ENCODE assay signal across 31 mouse cellular contexts in the genomic region with DNA sequence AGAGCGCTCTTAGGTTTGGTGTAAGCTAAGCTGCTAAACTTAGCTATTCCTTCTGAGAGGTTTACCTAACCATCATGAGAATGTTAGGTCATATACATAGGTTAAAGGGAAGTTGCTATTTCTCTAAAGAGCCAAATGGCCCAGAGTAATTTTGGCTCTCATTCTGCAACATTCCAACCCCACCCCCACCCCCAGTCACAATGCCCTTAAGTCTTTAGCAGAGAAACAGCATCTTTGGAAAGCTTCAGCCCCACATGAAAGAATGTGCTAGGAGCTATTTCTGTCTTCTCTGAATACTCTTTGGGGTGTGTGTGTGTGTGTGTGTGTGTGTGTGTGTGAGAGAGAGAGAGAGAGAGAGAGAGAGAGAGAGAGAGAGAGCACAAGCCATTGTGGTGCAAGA. TPM values are rescaled to one million over a fixed set of nuclear protein-coding genes. Genes with fewer than 3 reads are reported as not detected.
"Had no signal": no experiment of that assay in that cellular context is flagged by ENCODE, and none has a peak within 500 bp of the region (broad histone marks: within the 10 kb centered on the region; RNA-seq: fewer than 3 reads in every experiment).

No protein-coding gene starts in this region.

- H3K4me2 ChIP-seq: heart, embryonic 12.5 days; heart, embryonic 15.5 days; hindbrain, embryonic 12.5 days; hindbrain, embryonic 14.5 days; intestine, embryonic 15.5 days; kidney, embryonic 15.5 days; limb, embryonic 12.5 days; liver, embryonic 11.5 days; liver, embryonic 13.5 days; liver, embryonic 15.5 days had no signal

- H3K27me3 ChIP-seq: heart, embryonic 12.5 days; heart, embryonic 15.5 days; hindbrain, embryonic 12.5 days; intestine, embryonic 15.5 days; kidney, embryonic 15.5 days; limb, embryonic 12.5 days; liver, embryonic 13.5 days; liver, embryonic 15.5 days had no signal

- H3K4me1 ChIP-seq: hindbrain, embryonic 10.5 days; hindbrain, embryonic 12.5 days; intestine, embryonic 15.5 days; kidney, embryonic 15.5 days; limb, embryonic 10.5 days; limb, embryonic 12.5 days; liver, embryonic 13.5 days; liver, embryonic 15.5 days had no signal

- ATAC-seq: hindbrain, embryonic 16.5 days; inflammation-experienced regulatory T-cells, adult 6 months; intestine, embryonic 15.5 days; intestine, postnatal 0 days had no signal

- H3K27ac ChIP-seq: gastrocnemius, adult 2 months; heart, embryonic 10.5 days; heart, embryonic 15.5 days; hindbrain, embryonic 10.5 days; hindbrain, embryonic 12.5 days; hindbrain, embryonic 14.5 days; intestine, embryonic 15.5 days; kidney, embryonic 15.5 days; layer of hippocampus, adult 2 months; left cerebral cortex, adult 2 months; limb, embryonic 10.5 days; limb, embryonic 12.5 days; liver, embryonic 13.5 days; liver, embryonic 15.5 days had no signal

- H3K9ac ChIP-seq: heart, embryonic 12.5 days; heart, embryonic 15.5 days; hindbrain, embryonic 12.5 days; hindbrain, embryonic 14.5 days; intestine, embryonic 15.5 days; kidney, embryonic 15.5 days; limb, embryonic 12.5 days; liver, embryonic 13.5 days; liver, embryonic 15.5 days had no signal

- DNase-seq: gastrocnemius, adult 2 months; gastrocnemius, postnatal 10 days; gastrocnemius, postnatal 25 days; heart, adult 18-20 months; heart, postnatal 14 days; heart, postnatal 36 days; kidney, adult 18-20 months; kidney, adult 9 months; kidney, postnatal 10 days; kidney, postnatal 25 days; kidney, postnatal 4 days; liver; liver, embryonic 13.5 days had no signal

- H3K36me3 ChIP-seq: heart, embryonic 12.5 days; heart, embryonic 15.5 days; hindbrain, embryonic 10.5 days; hindbrain, embryonic 12.5 days; intestine, embryonic 15.5 days; kidney, embryonic 15.5 days; limb, embryonic 10.5 days; limb, embryonic 12.5 days; liver, embryonic 13.5 days; liver, embryonic 15.5 days had no signal

- H3K9me3 ChIP-seq: heart, embryonic 10.5 days; heart, embryonic 12.5 days; heart, embryonic 15.5 days; hindbrain, embryonic 10.5 days; hindbrain, embryonic 12.5 days; intestine, embryonic 15.5 days; kidney, embryonic 15.5 days; limb, embryonic 10.5 days; limb, embryonic 12.5 days; liver, embryonic 13.5 days; liver, embryonic 15.5 days had no signal

- H3K4me3 ChIP-seq: gastrocnemius, adult 2 months; heart, embryonic 10.5 days; heart, embryonic 12.5 days; heart, embryonic 15.5 days; hindbrain, embryonic 10.5 days; hindbrain, embryonic 12.5 days; intestine, embryonic 15.5 days; kidney, embryonic 15.5 days; layer of hippocampus, adult 2 months; left cerebral cortex, adult 2 months; limb, embryonic 10.5 days; limb, embryonic 12.5 days; liver, embryonic 13.5 days; liver, embryonic 15.5 days had no signal

RNA-seq across cellular contexts. Expression of a gene that starts 20.6 kb away (rescaled TPM):
- total RNA-seq: granulocyte monocyte progenitor cell, adult 5-6 weeks had no signal
